Mouse (Mus musculus) T-cell, adult 2 months (primary cell): ENCODE measurements around the gene Spon1.

Source experiments
- DNase-seq: peaks from one replicate; pipeline ENCODE4 v3.0.0; 2022; ENCODE audit warnings: low spot score

Gene Spon1

GRCm38 (mm10) chr7:114006456-114006855 is 240.7 kb downstream of the Spon1 start:
- no peak for DNase-seq

GRCm38 (mm10) chr7:114007565-114007964 is 241.8 kb downstream of the Spon1 start:
- no peak for DNase-seq

- DNase-seq = no peak
Observed at GRCm38 (mm10) chr7:114011726-114012443, 246.1 kb downstream of the Spon1 start.

GRCm38 (mm10) chr7:114016001-114016949 is 250.5 kb downstream of the Spon1 start:
- DNase-seq = no peak

- no peak for DNase-seq
Observed at GRCm38 (mm10) chr7:114018861-114019260, 253.1 kb downstream of the Spon1 start.

GRCm38 (mm10) chr7:114020057-114020703 is 254.4 kb downstream of the Spon1 start:
- DNase-seq = no peak

- DNase-seq = peak; percentile 65
Observed at GRCm38 (mm10) chr7:114020704-114021093, 254.9 kb downstream of the Spon1 start.

GRCm38 (mm10) chr7:114026923-114027322 is 261.1 kb downstream of the Spon1 start:
- no peak for DNase-seq

GRCm38 (mm10) chr7:114027406-114027805 is 261.6 kb downstream of the Spon1 start:
- no peak for DNase-seq

GRCm38 (mm10) chr7:114028828-114029227 is 263.0 kb downstream of the Spon1 start:
- DNase-seq = no peak

- DNase-seq = no peak
Observed at GRCm38 (mm10) chr7:114029596-114029995, 263.8 kb downstream of the Spon1 start.

- no peak for DNase-seq
Observed at GRCm38 (mm10) chr7:114037237-114037636, 271.4 kb downstream of the Spon1 start.

GRCm38 (mm10) chr7:114041349-114041748 is 275.6 kb downstream of the Spon1 start:
- no peak for DNase-seq

GRCm38 (mm10) chr7:114042973-114043928 is 277.5 kb downstream of the Spon1 start:
- no peak for DNase-seq

GRCm38 (mm10) chr7:114043929-114044549 is 278.2 kb downstream of the Spon1 start:
- DNase-seq = no peak

GRCm38 (mm10) chr7:114045814-114046213 is 280.0 kb downstream of the Spon1 start:
- no peak for DNase-seq

GRCm38 (mm10) chr7:114053720-114054119 is 287.9 kb downstream of the Spon1 start:
- no peak for DNase-seq

- no peak for DNase-seq
Observed at GRCm38 (mm10) chr7:114058166-114058565, 292.4 kb downstream of the Spon1 start.

GRCm38 (mm10) chr7:114058927-114059441 is 293.2 kb downstream of the Spon1 start:
- DNase-seq = no peak

GRCm38 (mm10) chr7:114060445-114060844 is 294.6 kb downstream of the Spon1 start:
- DNase-seq = no peak

GRCm38 (mm10) chr7:114062451-114062850 is 296.7 kb downstream of the Spon1 start:
- DNase-seq = no peak
